Mouse (Mus musculus): Measurements from ENCODE around the gene 4930404N11Rik.
A peak's percentile ranks its signal among the peaks of the same experiment; 100 is the strongest.

Gene 4930404N11Rik

GRCm38 (mm10) chr10:81401521-81402226, 36.1 kb upstream of the 4930404N11Rik start:
- peak; percentile 78 for DNase-seq

GRCm38 (mm10) chr10:81401205-81401520, 35.5 kb upstream of the 4930404N11Rik start:
- DNase-seq = no peak

GRCm38 (mm10) chr10:81400371-81401204, 35.0 kb upstream of the 4930404N11Rik start:
- DNase-seq = no peak

- DNase-seq = no peak
Measured at GRCm38 (mm10) chr10:81399798-81400308, 34.2 kb upstream of the 4930404N11Rik start.

GRCm38 (mm10) chr10:81399296-81399695, 33.7 kb upstream of the 4930404N11Rik start:
- no peak for DNase-seq

- no peak for DNase-seq
Measured at GRCm38 (mm10) chr10:81396749-81397148, 31.1 kb upstream of the 4930404N11Rik start.

GRCm38 (mm10) chr10:81395865-81396264, 30.2 kb upstream of the 4930404N11Rik start:
- DNase-seq = no peak

GRCm38 (mm10) chr10:81395127-81395526, 29.5 kb upstream of the 4930404N11Rik start:
- DNase-seq = peak; percentile 79

GRCm38 (mm10) chr10:81393456-81394063, 27.9 kb upstream of the 4930404N11Rik start:
- DNase-seq = peak; percentile 64

GRCm38 (mm10) chr10:81392781-81393185, 27.2 kb upstream of the 4930404N11Rik start, which contains the start of gene Smim24:
TSS of gene Smim24 (plus strand) at chr10:81393051.
- DNase-seq = peak; percentile 75

- DNase-seq = no peak
Measured at GRCm38 (mm10) chr10:81392270-81392669, 26.7 kb upstream of the 4930404N11Rik start.

GRCm38 (mm10) chr10:81390678-81390965, 25.0 kb upstream of the 4930404N11Rik start:
- no peak for DNase-seq

- DNase-seq = peak; percentile 85
Measured at GRCm38 (mm10) chr10:81389801-81390677, 24.4 kb upstream of the 4930404N11Rik start.

- peak; percentile 66 for DNase-seq
Measured at GRCm38 (mm10) chr10:81389373-81389772, 23.8 kb upstream of the 4930404N11Rik start.

- DNase-seq = no peak
Measured at GRCm38 (mm10) chr10:81388505-81389055, 23.0 kb upstream of the 4930404N11Rik start, which contains the start of gene Gm48552. TSS of gene Gm48552 (plus strand) at chr10:81389005.

- DNase-seq = no peak
Measured at GRCm38 (mm10) chr10:81387716-81388115, 22.1 kb upstream of the 4930404N11Rik start.

GRCm38 (mm10) chr10:81385603-81386306, 20.1 kb upstream of the 4930404N11Rik start:
- DNase-seq = no peak

GRCm38 (mm10) chr10:81384605-81384982, 19.0 kb upstream of the 4930404N11Rik start:
- peak; percentile 25 for DNase-seq

GRCm38 (mm10) chr10:81383802-81384604, 18.4 kb upstream of the 4930404N11Rik start, which contains the start of the genes Dohh and Gm48551:
TSS of gene Dohh (plus strand) at chr10:81384428.
TSS of gene Gm48551 (plus strand) at chr10:81384466.
- peak; percentile 99 for DNase-seq

GRCm38 (mm10) chr10:81382039-81382438, 16.4 kb upstream of the 4930404N11Rik start:
- DNase-seq = no peak

All from kidney, adult 18-20 months (tissue).